8 mouse cellular contexts compared by ENCODE assay signal in the genomic region with DNA sequence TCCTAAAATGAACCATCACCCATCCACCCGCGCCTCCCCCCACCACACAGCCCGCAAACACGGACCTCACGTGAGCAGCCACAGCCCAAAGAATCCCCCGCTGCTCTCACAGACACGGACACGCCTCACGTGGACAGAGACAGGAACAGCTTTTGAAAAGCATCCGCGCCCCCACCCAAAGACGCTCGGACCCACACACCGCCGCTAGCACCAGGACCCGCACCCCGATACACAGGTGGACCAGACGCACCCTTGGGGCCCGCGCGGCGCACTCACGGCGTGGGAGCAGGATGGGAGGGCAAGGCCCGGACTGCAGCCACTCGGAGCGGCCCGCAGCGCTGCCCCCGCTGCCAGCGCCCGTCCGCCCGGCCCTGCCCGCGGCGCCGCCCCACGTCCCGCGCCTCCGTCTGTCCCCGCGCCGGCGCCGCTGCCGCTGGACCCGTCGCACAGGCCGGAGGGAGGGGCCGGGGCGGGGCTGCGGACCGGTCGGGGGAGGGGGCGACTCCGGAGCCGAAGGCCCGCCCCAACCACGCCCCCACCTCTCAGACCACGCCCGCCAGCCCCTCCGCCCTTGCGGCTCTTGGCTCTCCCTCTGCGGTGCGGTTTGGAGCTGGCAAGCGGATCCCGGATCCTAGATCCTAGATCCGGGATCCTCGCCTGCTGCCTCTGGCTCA. TPM values are rescaled to one million over a fixed set of nuclear protein-coding genes. Genes with fewer than 3 reads are reported as not detected.
DNase-seq lines count a peak whose midpoint lies in the region; ATAC-seq lines count a peak whose summit lies in the region.

Gene Trim3 (minus strand): TSS at position 445 of the 674 bp plus-strand sequence.

- peak within 1 kb of the TSS; percentile 77 for H3K4me2 ChIP-seq in forebrain, embryonic 14.5 days (ENCODE audit: low read length)
- peak within 1 kb of the TSS; percentile 93 for H3K4me2 ChIP-seq in liver, embryonic 16.5 days (ENCODE audit: low read depth, low read length)
- peak within 1 kb of the TSS; percentile 86 for H3K4me2 ChIP-seq in neural tube, embryonic 13.5 days

- H3K4me3 ChIP-seq in forebrain, embryonic 14.5 days (ENCODE audit: low read depth, low read length) = peak within 1 kb of the TSS; percentile 83
- H3K4me3 ChIP-seq in liver, embryonic 16.5 days (ENCODE audit: low read depth, low read length) = peak within 1 kb of the TSS; percentile 73
- peak within 1 kb of the TSS; percentile 86 for H3K4me3 ChIP-seq in neural tube, embryonic 13.5 days

- ATAC-seq in forebrain, embryonic 14.5 days = peak; percentile 89
- peak; percentile 91 for ATAC-seq in liver, embryonic 16.5 days (ENCODE audit: low read depth)
- ATAC-seq in neural tube, embryonic 13.5 days (ENCODE audit: low read depth) = peak; percentile 86

- WGBS in forebrain, embryonic 14.5 days = under 1% methylated on average over 56 of the region's 71 CpGs
- WGBS in large intestine, adult 2 months = under 1% methylated on average over 71 of the region's 71 CpGs
- whole genome bisulfite sequencing in liver, embryonic 16.5 days (ENCODE audit: insufficient replicate concordance) = under 1% methylated on average over 70 of the region's 71 CpGs
- under 1% methylated on average over 67 of the region's 71 CpGs for WGBS in neural tube, embryonic 13.5 days

- no peaks in the 10 kb centered on the region for H3K9me3 ChIP-seq in forebrain, embryonic 14.5 days (replicated peaks; ENCODE audit: control insufficient read depth, low read length)
- H3K9me3 ChIP-seq in liver, embryonic 16.5 days (replicated peaks; ENCODE audit: control insufficient read depth, low read length) = no peaks in the 10 kb centered on the region
- H3K9me3 ChIP-seq in neural tube, embryonic 13.5 days = no peaks in the 10 kb centered on the region

- H3K36me3 ChIP-seq in forebrain, embryonic 14.5 days (ENCODE audit: control insufficient read depth, insufficient read depth, low read length) = peaks cover 19% of the 10 kb centered on the region
- H3K36me3 ChIP-seq in liver, embryonic 16.5 days (ENCODE audit: control insufficient read depth, insufficient read depth) = no peaks in the 10 kb centered on the region
- peaks cover 28% of the 10 kb centered on the region for H3K36me3 ChIP-seq in neural tube, embryonic 13.5 days

- no peaks in the 10 kb centered on the region for H3K27me3 ChIP-seq in forebrain, embryonic 14.5 days (replicated peaks; ENCODE audit: control insufficient read depth, insufficient read depth, low read length)
- peaks cover 6% of the 10 kb centered on the region for H3K27me3 ChIP-seq in liver, embryonic 16.5 days (ENCODE audit: control insufficient read depth, insufficient read depth, low read depth, low read length)
- H3K27me3 ChIP-seq in neural tube, embryonic 13.5 days = no peaks in the 10 kb centered on the region

- peak within 1 kb of the TSS; percentile 66; the same call in 1 of the 2 replicates for H3K27ac ChIP-seq in forebrain, embryonic 14.5 days (ENCODE audit: low read depth, low read length)
- no peak within 1 kb of the TSS for H3K27ac ChIP-seq in liver, embryonic 16.5 days (ENCODE audit: low read length)
- H3K27ac ChIP-seq in neural tube, embryonic 13.5 days (replicated peaks) = peak within 1 kb of the TSS; percentile 93

- intact Hi-C loops in heart, postnatal 10 days (cut with DNase I) = no loop called here

- peak; percentile 77 for DNase-seq in ES-CJ7 (ENCODE audit: low read depth, low spot score)
- DNase-seq in cerebellum, adult 11 months = peak; percentile 90
- DNase-seq in forebrain, embryonic 14.5 days (ENCODE audit: low spot score) = peak; percentile 91
- peak; percentile 93 for DNase-seq in heart, postnatal 10 days
- no peak for DNase-seq in large intestine, adult 2 months (ENCODE audit: low read depth, low spot score)
- peak; percentile 90 for DNase-seq in telencephalon, adult 2 months (ENCODE audit: low read depth, low spot score)

- peak within 1 kb of the TSS; percentile 87 for H3K9ac ChIP-seq in forebrain, embryonic 14.5 days (ENCODE audit: low read length)
- peak within 1 kb of the TSS; percentile 72 for H3K9ac ChIP-seq in liver, embryonic 16.5 days (ENCODE audit: low read depth, low read length)
- H3K9ac ChIP-seq in neural tube, embryonic 13.5 days = peak within 1 kb of the TSS; percentile 95

- H3K4me1 ChIP-seq in forebrain, embryonic 14.5 days (ENCODE audit: control insufficient read depth, insufficient read depth, low read length) = peaks cover 18% of the 10 kb centered on the region
- H3K4me1 ChIP-seq in liver, embryonic 16.5 days (ENCODE audit: control insufficient read depth, low read depth, low read length) = peaks cover 11% of the 10 kb centered on the region
- H3K4me1 ChIP-seq in neural tube, embryonic 13.5 days (replicated peaks) = peaks cover 72% of the 10 kb centered on the region

RNA-seq across cellular contexts. Expression of gene Trim3, which starts in this region (rescaled TPM):
- polyA plus RNA-seq in forebrain, embryonic 14.5 days (2014; fragmentation: Nextera tagmentation; extraction: Ambion mirVana) = 41.0 and 52.4 TPM in 2 replicates
- total RNA-seq in heart, postnatal 10 days (2021) = 10 to 100 TPM; 34.4 to 36.9 TPM
- polyA plus RNA-seq in large intestine, adult 2 months (2012; rRNA removed) = 11.5 and 18.2 TPM in 2 replicates
- polyA plus RNA-seq in liver, embryonic 16.5 days (2015; fragmentation: Nextera tagmentation; extraction: Ambion mirVana) = 3.1 and 4.6 TPM in 2 replicates
- 84.1 and 85.4 TPM in 2 replicates for polyA plus RNA-seq in neural tube, embryonic 13.5 days (2015; fragmentation: Nextera tagmentation; extraction: Ambion mirVana)
